Mouse (Mus musculus): ENCODE results near the gene Cd40lg. TPM values are rescaled to one million over a fixed set of nuclear protein-coding genes. Genes with fewer than 3 reads are reported as not detected.

Gene Cd40lg
- total RNA-seq, 2 experiments from 2014 or later: not detected

- intact Hi-C loops (cut with DNase I): no loop called here
- DNase-seq: no peak
Observed at GRCm38 (mm10) chrX:57253329-57254055, 41.5 kb downstream of the Cd40lg start.

GRCm38 (mm10) chrX:57260744-57261143, 48.8 kb downstream of the Cd40lg start:
- intact Hi-C loops (cut with DNase I): no loop called here
- DNase-seq: no peak

GRCm38 (mm10) chrX:57263515-57263914, 51.6 kb downstream of the Cd40lg start:
- intact Hi-C loops (cut with DNase I): no loop called here
- DNase-seq: no peak

Other genes starting within 250 kb of the Cd40lg start
- gene Brs3, start 169.1 kb upstream of the Cd40lg start, total RNA-seq (2021): not detected
- gene Htatsf1, start 158.6 kb upstream of the Cd40lg start, total RNA-seq (2021): 10 to 100 TPM; 69.2 to 77.3 TPM
- gene Vgll1, start 124.0 kb upstream of the Cd40lg start, total RNA-seq (2021): not detected
- 10 to 100 TPM; 70.6 to 83.2 TPM for gene Arhgef6, start 126.6 kb downstream of the Cd40lg start, total RNA-seq (2021)
- gene Rbmx, start 180.9 kb downstream of the Cd40lg start, total RNA-seq (2021): 10 to 100 TPM; 12.0 to 14.7 TPM
- gene Gm364, start 197.0 kb downstream of the Cd40lg start, total RNA-seq (2021): not detected